ENCODE assay signal across 8 mouse cellular contexts in genomic region chr1:138618012-138618354, GRCm38 (mm10). TPM values are rescaled to one million over a fixed set of nuclear protein-coding genes. Genes with fewer than 3 reads are reported as not detected.
A peak's percentile ranks its signal among the peaks of the same experiment; 100 is the strongest.
DNase-seq lines count a peak whose midpoint lies in the region; ATAC-seq and TF ChIP-seq lines count a peak whose summit lies in the region.

No protein-coding gene starts in this region.

- H3K27me3 ChIP-seq in E14TG2a.4 (ENCODE audit: insufficient read depth, low read length): no peaks in the 10 kb centered on the region
- H3K27me3 ChIP-seq in forebrain, embryonic 11.5 days (ENCODE audit: control insufficient read depth, insufficient read depth, low read length): no peaks in the 10 kb centered on the region
- no peaks in the 10 kb centered on the region for H3K27me3 ChIP-seq in heart, embryonic 16.5 days (ENCODE audit: control insufficient read depth, insufficient read depth, low read length)
- H3K27me3 ChIP-seq in liver, embryonic 14.5 days (ENCODE audit: control insufficient read depth, insufficient read depth, low read length): no peaks in the 10 kb centered on the region
- no peaks in the 10 kb centered on the region for H3K27me3 ChIP-seq in stomach, embryonic 15.5 days (replicated peaks)

- H3K9me3 ChIP-seq in E14TG2a.4 (ENCODE audit: low read length): no peaks in the 10 kb centered on the region
- H3K9me3 ChIP-seq in forebrain, embryonic 11.5 days (ENCODE audit: control insufficient read depth, low read length): no peaks in the 10 kb centered on the region
- no peaks in the 10 kb centered on the region for H3K9me3 ChIP-seq in heart, embryonic 16.5 days (replicated peaks; ENCODE audit: control insufficient read depth, low read length)
- H3K9me3 ChIP-seq in liver, embryonic 14.5 days (ENCODE audit: control insufficient read depth, low read length): no peaks in the 10 kb centered on the region
- no peaks in the 10 kb centered on the region for H3K9me3 ChIP-seq in stomach, embryonic 15.5 days

- peak overlapping the region; percentile 92 for H3K4me3 ChIP-seq in E14TG2a.4 (replicated peaks; ENCODE audit: low read length)
- H3K4me3 ChIP-seq in forebrain, embryonic 11.5 days (ENCODE audit: low read depth, low read length): peak overlapping the region; percentile 82
- H3K4me3 ChIP-seq in heart, embryonic 16.5 days (ENCODE audit: low read length): peak overlapping the region; percentile 86
- peak overlapping the region; percentile 84 to 91 for H3K4me3 ChIP-seq in liver, embryonic 14.5 days (ENCODE audit: insufficient read depth in 1 of 2, low read depth in 2 of 2, low read length in 2 of 2)
- peak overlapping the region; percentile 92 for H3K4me3 ChIP-seq in stomach, embryonic 15.5 days (replicated peaks)

- DNase-seq in c-Kit-positive CD71-positive TER-119-negative erythroid progenitor cells, embryonic 14.5 days (ENCODE audit: low read depth): peak; percentile 75
- DNase-seq in forebrain, embryonic 11.5 days (ENCODE audit: low spot score): peak; percentile 89
- DNase-seq in kidney, postnatal 36 days: peak; percentile 95 to 96
- peak; percentile 73 to 76 (median 76) for DNase-seq in liver, embryonic 14.5 days (ENCODE audit: low read depth in 3 of 3, low spot score in 3 of 3)
- DNase-seq in neural tube, embryonic 10.5 days (ENCODE audit: extremely low spot score, low spot score): peak; percentile 74

- no peaks in the 10 kb centered on the region for H3K36me3 ChIP-seq in E14TG2a.4 (ENCODE audit: insufficient read depth, low read length)
- no peaks in the 10 kb centered on the region for H3K36me3 ChIP-seq in forebrain, embryonic 11.5 days (ENCODE audit: control insufficient read depth, insufficient read depth, low read length)
- no peaks in the 10 kb centered on the region for H3K36me3 ChIP-seq in heart, embryonic 16.5 days (ENCODE audit: control insufficient read depth, insufficient read depth)
- H3K36me3 ChIP-seq in liver, embryonic 14.5 days (replicated peaks; ENCODE audit: control insufficient read depth, insufficient read depth, low read depth): no peaks in the 10 kb centered on the region
- H3K36me3 ChIP-seq in stomach, embryonic 15.5 days: no peaks in the 10 kb centered on the region

- H3K4me1 ChIP-seq in E14TG2a.4 (replicated peaks; ENCODE audit: low read depth, low read length): peaks cover 38% of the 10 kb centered on the region
- H3K4me1 ChIP-seq in forebrain, embryonic 11.5 days (replicated peaks; ENCODE audit: control insufficient read depth, insufficient read depth, low read length): no peaks in the 10 kb centered on the region; the same call in 1 of the 2 replicates
- H3K4me1 ChIP-seq in heart, embryonic 16.5 days (ENCODE audit: control insufficient read depth, insufficient read depth, low read length): peaks cover 24% of the 10 kb centered on the region
- peaks cover 11 to 15% of the 10 kb centered on the region in 2 experiments for H3K4me1 ChIP-seq in liver, embryonic 14.5 days (replicated peaks; ENCODE audit: control insufficient read depth in 2 of 2, insufficient read depth in 2 of 2, low read length in 1 of 2)
- H3K4me1 ChIP-seq in stomach, embryonic 15.5 days: 0 out of 2 replicates have a peak, but pooled peaks cover 6% of the 10 kb centered on the region

- 1% methylated on average over 11 of the region's 11 CpGs for WGBS in forebrain, embryonic 11.5 days
- under 1% methylated on average over 11 of the region's 11 CpGs for WGBS in heart, embryonic 16.5 days
- 1% methylated on average over 11 of the region's 11 CpGs for WGBS in liver, embryonic 14.5 days (ENCODE audit: insufficient replicate concordance)
- under 1% methylated on average over 11 of the region's 11 CpGs for WGBS in stomach, embryonic 15.5 days

- peak; percentile 89 for ATAC-seq in forebrain, embryonic 11.5 days (replicated peaks; ENCODE audit: low FRiP score)
- ATAC-seq in heart, embryonic 16.5 days (replicated peaks; ENCODE audit: extremely low read depth, insufficient read depth, low FRiP score): peak; percentile 84
- ATAC-seq in liver, embryonic 14.5 days (ENCODE audit: insufficient read depth): peak; percentile 75
- ATAC-seq in stomach, embryonic 15.5 days (ENCODE audit: insufficient read depth, low FRiP score, low read depth): peak; percentile 88

- no peak for TF ChIP-seq EP300 in liver, embryonic 14.5 days (IDR thresholded peaks at IDR 0.05; ENCODE audit: low read depth)

- no peak for TF ChIP-seq CTCF in E14TG2a.4 (conservative IDR thresholded peaks at IDR 0.05; ENCODE audit: low read length)
- TF ChIP-seq CTCF in liver, embryonic 14.5 days (IDR thresholded peaks at IDR 0.05; ENCODE audit: low read depth): peak; percentile 67

- H3K4me2 ChIP-seq in forebrain, embryonic 11.5 days (ENCODE audit: low read depth, low read length, severe bottlenecking): peak overlapping the region; percentile 71
- H3K4me2 ChIP-seq in heart, embryonic 16.5 days (ENCODE audit: low read depth, low read length): peak overlapping the region; percentile 92
- H3K4me2 ChIP-seq in liver, embryonic 14.5 days (ENCODE audit: low read depth): peak overlapping the region; percentile 99
- H3K4me2 ChIP-seq in stomach, embryonic 15.5 days: peak overlapping the region; percentile 89

- 0 out of 2 replicates have a peak overlapping the region, but pooled peaks have one; percentile 34 for H3K27ac ChIP-seq in forebrain, embryonic 11.5 days (ENCODE audit: low read depth, low read length)
- H3K27ac ChIP-seq in heart, embryonic 16.5 days (ENCODE audit: low read length): peak overlapping the region; percentile 99
- peak overlapping the region; percentile 52 for H3K27ac ChIP-seq in liver, embryonic 14.5 days
- H3K27ac ChIP-seq in stomach, embryonic 15.5 days: peak overlapping the region; percentile 98

- peak overlapping the region; percentile 60 for H3K9ac ChIP-seq in forebrain, embryonic 11.5 days (ENCODE audit: low read length)
- peak overlapping the region; percentile 91 for H3K9ac ChIP-seq in heart, embryonic 16.5 days (ENCODE audit: low read length)
- H3K9ac ChIP-seq in liver, embryonic 14.5 days (replicated peaks): peak overlapping the region; percentile 76
- H3K9ac ChIP-seq in stomach, embryonic 15.5 days: peak overlapping the region; percentile 25

RNA-seq across cellular contexts. Expression of gene Nek7, which starts 2.0 kb away (rescaled TPM):
- 28.3 and 30.7 TPM in 2 replicates for polyA plus RNA-seq in forebrain, embryonic 11.5 days (2014; fragmentation: Nextera tagmentation; extraction: Ambion mirVana)
- 43.7 and 47.8 TPM in 2 replicates for polyA plus RNA-seq in heart, embryonic 16.5 days (2015; fragmentation: Nextera tagmentation; extraction: Ambion mirVana)
- polyA plus RNA-seq in liver, embryonic 14.5 days (2012; rRNA removed): 3.8 and 5.5 TPM in 2 replicates
- 13.2 and 13.7 TPM in 2 replicates for polyA plus RNA-seq in liver, embryonic 14.5 days (2014; fragmentation: Nextera tagmentation; extraction: Ambion mirVana)
- polyA plus RNA-seq in stomach, embryonic 15.5 days (2015; fragmentation: Nextera tagmentation; extraction: Ambion mirVana): 35.9 and 36.1 TPM in 2 replicates

Comparison
In these comparisons a context has a peak if more than half of its experiments do, and no peak if none do; other contexts are left out.
1. Peak in every context shown above with its lines: DNase-seq, ATAC-seq, H3K4me3 ChIP-seq and H3K27ac ChIP-seq.
2. H3K27ac ChIP-seq: peak in every context shown above with its lines; median percentile 99 in heart, embryonic 16.5 days; 98 in stomach, embryonic 15.5 days; 52 in liver, embryonic 14.5 days; 34 in forebrain, embryonic 11.5 days.
3. H3K9ac ChIP-seq: peak in every context shown above with its lines; median percentile 91 in heart, embryonic 16.5 days; 76 in liver, embryonic 14.5 days; 60 in forebrain, embryonic 11.5 days; 25 in stomach, embryonic 15.5 days.